Mouse (Mus musculus): Measurements from ENCODE around the gene Itgal. TPM values are rescaled to one million over a fixed set of nuclear protein-coding genes. Genes with fewer than 3 reads are reported as not detected.
A peak's percentile ranks its signal among the peaks of the same experiment; 100 is the strongest.
"Not testable (repeated sequence)": the region's sequence is repeated elsewhere in the genome, so short reads cannot be mapped to it uniquely, and the experiment has no call there.

The Itgal gene
- total RNA-seq, 1 experiment from 2014 or later: 2.2 TPM

GRCm38 (mm10) chr7:127342888-127343287 lies 46.8 kb downstream of the Itgal start:
- DNase-seq: no peak

- DNase-seq: no peak
These were observed 47.4 kb downstream of the Itgal start for GRCm38 (mm10) chr7:127343351-127344019.

- DNase-seq: no peak
These were observed 48.3 kb downstream of the Itgal start for GRCm38 (mm10) chr7:127344371-127344770.

- DNase-seq: peak; percentile 82
These were observed 49.0 kb downstream of the Itgal start for GRCm38 (mm10) chr7:127345092-127345491.

GRCm38 (mm10) chr7:127345512-127346325 lies 49.7 kb downstream of the Itgal start, which contains the start of gene Zfp768:
Zfp768 (minus strand) TSS chr7:127345589.
- DNase-seq: peak; percentile 98

- no peak for DNase-seq
These were observed 50.6 kb downstream of the Itgal start for GRCm38 (mm10) chr7:127346676-127347075.

GRCm38 (mm10) chr7:127351230-127352004 lies 55.4 kb downstream of the Itgal start:
- peak; percentile 35 for DNase-seq

- no peak for DNase-seq
These were observed 59.7 kb downstream of the Itgal start for GRCm38 (mm10) chr7:127355796-127356195.

GRCm38 (mm10) chr7:127357871-127358270 lies 61.8 kb downstream of the Itgal start:
- DNase-seq: no peak

- no peak for DNase-seq
These were observed 62.4 kb downstream of the Itgal start for GRCm38 (mm10) chr7:127358472-127358871.

- no peak for DNase-seq
These were observed 64.2 kb downstream of the Itgal start for GRCm38 (mm10) chr7:127360265-127360664.

- DNase-seq: no peak
These were observed 65.4 kb downstream of the Itgal start for GRCm38 (mm10) chr7:127361449-127361848.

- peak; percentile 50 for DNase-seq
These were observed 66.4 kb downstream of the Itgal start for GRCm38 (mm10) chr7:127362418-127362817.

GRCm38 (mm10) chr7:127363475-127363921 lies 67.4 kb downstream of the Itgal start:
- DNase-seq: peak; percentile 57

GRCm38 (mm10) chr7:127364166-127364565 lies 68.1 kb downstream of the Itgal start:
- no peak for DNase-seq

- DNase-seq: no peak
These were observed 70.2 kb downstream of the Itgal start for GRCm38 (mm10) chr7:127366249-127366648.

- no peak for DNase-seq
These were observed 75.2 kb downstream of the Itgal start for GRCm38 (mm10) chr7:127371213-127371612.

- not testable (repeated sequence) for DNase-seq
These were observed 75.8 kb downstream of the Itgal start for GRCm38 (mm10) chr7:127371870-127372269.

GRCm38 (mm10) chr7:127375271-127376245 lies 79.5 kb downstream of the Itgal start, which contains the start of gene Zfp747:
Zfp747 (minus strand) TSS chr7:127376050.
- DNase-seq: peak; percentile 95

GRCm38 (mm10) chr7:127378310-127378921 lies 82.4 kb downstream of the Itgal start:
- no peak for DNase-seq
